Mouse (Mus musculus): ENCODE measurements around the gene Mbd3l2. TPM values are rescaled to one million over a fixed set of nuclear protein-coding genes. Genes with fewer than 3 reads are reported as not detected.
"Not testable (repeated sequence)": the region's sequence is repeated elsewhere in the genome, so short reads cannot be mapped to it uniquely, and the experiment has no call there.

Mbd3l2 gene
- polyA plus RNA-seq (2016; fragmentation: Nextera tagmentation; extraction: Ambion mirVana), result not detected in 2 replicates

DNA sequence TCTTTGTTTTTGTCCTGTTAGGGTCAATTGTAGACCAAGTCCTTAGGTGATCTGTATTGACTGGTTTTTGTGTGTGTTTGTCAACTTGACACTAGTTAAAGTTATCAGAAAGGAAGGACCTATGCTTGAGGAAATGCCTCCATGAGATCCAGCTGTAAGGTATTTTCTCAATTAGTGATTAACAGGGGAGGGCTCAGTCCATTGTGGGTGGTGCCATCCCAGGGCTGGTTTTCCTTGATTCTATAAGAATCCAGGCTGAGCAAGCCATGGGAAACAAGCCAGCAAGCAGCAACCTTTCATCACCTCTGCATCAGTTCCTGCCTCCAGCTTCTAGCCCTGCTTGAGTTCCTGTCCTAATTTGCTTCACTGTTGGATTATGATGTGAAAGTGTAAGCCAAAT, at the start of gene Mbd3l2:
TSS of gene Mbd3l2 (plus strand) at position 301 of the 400 bp plus-strand sequence.
- Histone ChIP-seq H3K36me3 (no peaks in the 10 kb centered on the region), H3K4me3 (no peak within 1 kb of the TSS), H3K9me3 (replicated peaks) (no peaks in the 10 kb centered on the region), H3K4me1 (no peaks in the 10 kb centered on the region), H3K9ac (no peak within 1 kb of the TSS), H3K27ac (no peak within 1 kb of the TSS), H3K4me2 (replicated peaks) (no peak within 1 kb of the TSS), H3K27me3 (no peaks in the 10 kb centered on the region)
- no peak for ATAC-seq (ENCODE audit: low FRiP score)

DNA sequence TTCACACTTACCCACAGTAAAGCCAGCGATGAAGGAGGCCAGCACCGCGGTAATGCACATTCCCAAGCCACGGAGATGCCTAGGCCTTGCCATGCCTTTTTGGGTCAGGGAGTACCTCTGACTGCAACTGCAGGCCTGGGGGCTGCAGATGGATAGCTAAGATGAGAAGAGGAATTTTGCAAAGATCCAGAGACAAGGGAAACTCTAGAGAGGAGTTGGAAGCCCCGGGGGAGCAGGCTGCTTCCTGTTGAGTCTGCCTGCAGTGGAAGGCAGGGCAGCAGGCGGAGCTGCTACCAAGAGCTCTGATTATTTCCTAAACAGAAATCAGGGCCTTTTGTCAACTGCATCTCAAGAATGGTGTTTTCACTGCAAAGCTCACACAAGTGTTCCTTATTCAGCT, 44.7 kb upstream of the Mbd3l2 start:
- H3K9me3 ChIP-seq (replicated peaks), result 0 out of 2 replicates have a peak, but pooled peaks cover 2% of the 10 kb centered on the region
- H3K4me1 ChIP-seq, result no peaks in the 10 kb centered on the region
- 29% methylated on average over 6 of the region's 6 CpGs for WGBS
- no peak overlapping the region for H3K4me2 ChIP-seq (replicated peaks)
- ATAC-seq (ENCODE audit: low FRiP score), result no peak
- H3K27me3 ChIP-seq, result no peaks in the 10 kb centered on the region
- no peak overlapping the region for H3K9ac ChIP-seq
- no peak overlapping the region for H3K4me3 ChIP-seq
- H3K36me3 ChIP-seq, result no peaks in the 10 kb centered on the region
- no peak overlapping the region for H3K27ac ChIP-seq

DNA sequence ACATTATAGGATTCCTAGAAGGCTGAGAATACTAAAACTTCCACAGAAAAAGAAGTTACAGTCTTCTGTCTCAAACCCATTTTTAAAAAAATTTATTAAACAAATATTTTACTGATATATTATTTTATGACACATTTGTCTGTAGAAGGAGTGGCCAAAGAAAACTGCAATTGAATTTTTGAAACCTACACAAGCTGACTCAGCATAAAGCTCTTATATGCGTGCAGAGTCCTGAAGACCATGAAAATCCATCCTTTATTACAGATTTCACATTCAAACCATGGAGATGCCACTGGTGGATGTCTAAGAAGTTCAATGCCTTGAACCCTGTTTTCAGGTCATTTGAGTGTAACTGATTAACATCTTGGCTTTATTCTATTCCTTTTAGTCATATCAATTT, 30.8 kb upstream of the Mbd3l2 start:
- no peaks in the 10 kb centered on the region for H3K4me1 ChIP-seq
- H3K9ac ChIP-seq, result no peak overlapping the region
- H3K27ac ChIP-seq, result no peak overlapping the region
- WGBS, result 69% methylated on average over 1 of the region's 1 CpGs
- no peak overlapping the region for H3K4me2 ChIP-seq (replicated peaks)
- no peaks in the 10 kb centered on the region for H3K27me3 ChIP-seq
- H3K36me3 ChIP-seq, result no peaks in the 10 kb centered on the region
- H3K9me3 ChIP-seq (replicated peaks), result no peaks in the 10 kb centered on the region
- ATAC-seq (ENCODE audit: low FRiP score), result no peak
- no peak overlapping the region for H3K4me3 ChIP-seq

DNA sequence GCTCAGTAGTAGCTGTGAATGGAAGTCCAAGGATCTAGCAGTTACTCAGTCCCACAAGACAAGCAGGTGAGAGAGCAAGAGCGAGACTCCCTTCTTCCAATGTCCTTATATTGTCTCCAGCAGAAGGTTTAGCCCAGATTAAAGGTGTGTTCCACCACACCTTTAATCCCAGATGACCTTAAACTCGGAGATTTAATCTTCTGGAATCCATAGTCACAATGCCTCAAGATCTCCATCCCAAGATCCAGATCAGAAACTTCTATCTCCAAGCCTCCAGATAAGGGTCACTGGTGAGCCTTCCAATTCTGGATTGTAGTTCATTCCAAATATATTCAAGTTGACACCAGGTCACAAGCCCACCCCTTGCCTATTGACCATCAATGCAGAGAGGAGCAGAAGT, 27.6 kb upstream of the Mbd3l2 start, which contains the start of gene Naalad2:
TSS of gene Naalad2 (minus strand) at position 101 of the 400 bp plus-strand sequence.
- WGBS, result 76% methylated on average over 2 of the region's 2 CpGs
- not testable (repeated sequence) for ATAC-seq (ENCODE audit: low FRiP score)

DNA sequence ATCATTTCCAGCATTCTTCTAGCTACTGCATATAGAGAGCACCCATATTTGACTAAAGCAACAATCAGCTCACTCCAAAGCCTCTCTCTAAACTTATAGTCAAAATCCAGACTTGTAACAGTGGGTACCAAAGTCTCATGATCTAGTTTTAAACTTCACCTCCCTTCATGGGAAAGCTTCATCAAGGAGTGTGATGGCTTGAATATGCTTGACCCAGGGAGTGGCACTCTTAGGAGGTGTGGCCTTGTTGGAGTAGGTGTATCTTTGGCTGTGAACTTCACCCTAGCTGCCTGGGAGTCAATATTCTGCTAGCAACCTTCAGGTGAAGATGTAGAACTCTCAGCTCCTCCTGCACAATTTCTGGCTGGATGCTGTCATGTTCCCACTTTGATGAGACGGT, 26.3 kb upstream of the Mbd3l2 start, which contains the start of gene Ubtfl1:
TSS of gene Ubtfl1 (plus strand) at position 301 of the 400 bp plus-strand sequence.
- Histone ChIP-seq H3K4me3 (no peak within 1 kb of the TSS), H3K9me3 (replicated peaks) (no peaks in the 10 kb centered on the region), H3K36me3 (no peaks in the 10 kb centered on the region), H3K27ac (no peak within 1 kb of the TSS), H3K4me1 (no peaks in the 10 kb centered on the region), H3K9ac (no peak within 1 kb of the TSS), H3K27me3 (no peaks in the 10 kb centered on the region), H3K4me2 (replicated peaks) (no peak within 1 kb of the TSS)
- ATAC-seq (ENCODE audit: low FRiP score), result no peak
- 81% methylated on average over 1 of the region's 1 CpGs for WGBS

More for the DNA sequence above, 27.6 kb upstream of the Mbd3l2 start, which contains the start of gene Naalad2:
- not testable (repeated sequence) for H3K36me3 ChIP-seq; H3K4me3 ChIP-seq; H3K4me2 ChIP-seq (replicated peaks); H3K27ac ChIP-seq; H3K4me1 ChIP-seq; H3K27me3 ChIP-seq; H3K9ac ChIP-seq; H3K9me3 ChIP-seq (replicated peaks)

DNA sequence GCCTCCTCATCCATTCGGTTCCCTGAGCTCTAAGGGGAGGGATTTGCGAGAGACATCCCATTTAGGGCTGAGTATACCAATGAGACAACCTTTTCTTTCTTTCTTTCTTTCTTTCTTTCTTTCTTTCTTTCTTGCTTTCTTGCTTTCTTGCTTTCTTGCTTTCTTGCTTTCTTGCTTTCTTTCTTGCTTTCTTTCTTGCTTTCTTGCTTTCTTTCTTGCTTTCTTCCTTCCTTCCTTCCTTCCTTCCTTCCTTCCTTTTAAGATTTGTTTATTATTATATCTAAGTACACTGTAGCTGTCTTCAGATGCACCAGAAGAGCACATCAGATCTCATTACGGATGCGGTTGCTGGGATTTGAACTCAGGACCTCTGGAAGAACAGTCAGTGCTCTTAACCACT, 18.1 kb upstream of the Mbd3l2 start:
- H3K9me3 ChIP-seq (replicated peaks); H3K9ac ChIP-seq; H3K27ac ChIP-seq; ATAC-seq (ENCODE audit: low FRiP score); H3K36me3 ChIP-seq; H3K4me2 ChIP-seq (replicated peaks); H3K27me3 ChIP-seq; H3K4me3 ChIP-seq; H3K4me1 ChIP-seq: not testable (repeated sequence)
- 84% methylated on average over 4 of the region's 4 CpGs for WGBS

DNA sequence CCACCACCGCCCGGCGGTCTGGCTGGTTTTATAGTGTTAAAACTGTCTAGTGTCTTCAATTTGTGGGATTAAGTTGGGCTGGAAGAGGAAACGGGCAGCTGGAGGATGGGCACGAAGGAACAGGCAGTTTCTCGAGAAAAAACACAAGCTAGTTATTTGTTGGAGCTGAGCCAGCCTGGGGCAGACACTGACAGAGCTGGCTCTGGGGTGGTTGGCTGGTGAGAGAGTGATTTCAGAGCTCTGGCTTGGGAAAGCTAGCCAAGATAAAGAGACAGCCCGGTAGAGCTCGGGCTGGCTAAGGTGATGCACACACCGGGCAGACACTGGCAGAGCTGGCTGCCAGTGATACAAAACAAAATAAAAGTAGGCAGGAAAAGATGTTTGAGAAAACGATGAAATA, 1.2 kb downstream of the Mbd3l2 start:
- H3K4me2 ChIP-seq (replicated peaks), result no peak overlapping the region
- no peaks in the 10 kb centered on the region for H3K9me3 ChIP-seq (replicated peaks)
- no peaks in the 10 kb centered on the region for H3K4me1 ChIP-seq
- H3K4me3 ChIP-seq, result no peak overlapping the region
- no peak for ATAC-seq (ENCODE audit: low FRiP score)
- H3K36me3 ChIP-seq, result no peaks in the 10 kb centered on the region
- no peaks in the 10 kb centered on the region for H3K27me3 ChIP-seq
- H3K9ac ChIP-seq, result no peak overlapping the region
- no peak overlapping the region for H3K27ac ChIP-seq
- WGBS, result 90% methylated on average over 10 of the region's 10 CpGs

DNA sequence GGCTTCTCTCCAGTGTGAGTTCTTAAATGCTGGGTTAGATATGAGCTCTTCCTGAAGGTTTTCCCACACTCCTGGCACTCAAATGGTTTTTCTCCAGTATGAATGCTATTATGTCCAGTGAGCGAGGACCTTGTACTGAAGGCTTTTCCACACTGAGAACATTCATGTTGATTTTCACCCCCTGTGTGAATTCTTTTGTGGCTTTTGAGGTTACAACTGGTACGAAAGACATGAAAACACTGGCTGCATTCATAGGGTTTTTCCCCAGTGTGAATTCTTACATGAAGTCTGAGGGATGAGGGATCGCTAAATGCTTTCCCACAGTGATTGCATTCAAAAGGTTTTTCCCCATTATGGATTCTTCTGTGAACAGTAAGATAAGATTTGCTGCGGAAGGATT, 26.1 kb downstream of the Mbd3l2 start:
- peaks cover 49% of the 10 kb centered on the region for H3K36me3 ChIP-seq
- no peak for ATAC-seq (ENCODE audit: low FRiP score)
- 90% methylated on average over 4 of the region's 4 CpGs for WGBS

DNA sequence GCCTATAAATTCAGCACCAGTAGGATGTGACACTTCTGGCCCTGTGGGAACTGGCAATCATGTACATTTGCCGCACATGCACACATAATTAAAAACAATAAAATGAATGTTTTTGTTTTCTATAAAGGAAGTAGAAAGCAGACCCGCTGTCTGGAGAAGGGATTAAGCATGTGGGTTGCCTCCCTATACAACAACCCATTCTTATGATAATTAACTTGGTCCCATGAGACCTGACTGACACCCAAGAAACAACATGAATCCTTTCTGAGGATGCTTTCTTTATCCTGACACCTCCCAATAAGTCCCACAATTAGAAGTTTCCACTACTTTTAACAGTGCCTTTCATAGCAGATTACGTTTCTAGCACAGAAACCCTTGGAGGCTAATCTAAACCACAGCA, 36.9 kb downstream of the Mbd3l2 start:
- Histone ChIP-seq H3K4me1 (no peaks in the 10 kb centered on the region), H3K9me3 (replicated peaks) (no peaks in the 10 kb centered on the region), H3K4me3 (no peak overlapping the region), H3K36me3 (peaks cover 49% of the 10 kb centered on the region), H3K4me2 (replicated peaks) (no peak overlapping the region), H3K9ac (no peak overlapping the region), H3K27ac (no peak overlapping the region), H3K27me3 (no peaks in the 10 kb centered on the region)
- no peak for ATAC-seq (ENCODE audit: low FRiP score)
- 55% methylated on average over 3 of the region's 3 CpGs for WGBS

More for the DNA sequence above, 26.1 kb downstream of the Mbd3l2 start:
- H3K4me1 ChIP-seq, result no peaks in the 10 kb centered on the region
- H3K9me3 ChIP-seq (replicated peaks), result peaks cover 3% of the 10 kb centered on the region; the same call in 1 of the 2 replicates
- no peaks in the 10 kb centered on the region for H3K27me3 ChIP-seq
- H3K4me3 ChIP-seq, result no peak overlapping the region
- no peak overlapping the region for H3K27ac ChIP-seq
- H3K9ac ChIP-seq, result no peak overlapping the region
- no peak overlapping the region for H3K4me2 ChIP-seq (replicated peaks)

DNA sequence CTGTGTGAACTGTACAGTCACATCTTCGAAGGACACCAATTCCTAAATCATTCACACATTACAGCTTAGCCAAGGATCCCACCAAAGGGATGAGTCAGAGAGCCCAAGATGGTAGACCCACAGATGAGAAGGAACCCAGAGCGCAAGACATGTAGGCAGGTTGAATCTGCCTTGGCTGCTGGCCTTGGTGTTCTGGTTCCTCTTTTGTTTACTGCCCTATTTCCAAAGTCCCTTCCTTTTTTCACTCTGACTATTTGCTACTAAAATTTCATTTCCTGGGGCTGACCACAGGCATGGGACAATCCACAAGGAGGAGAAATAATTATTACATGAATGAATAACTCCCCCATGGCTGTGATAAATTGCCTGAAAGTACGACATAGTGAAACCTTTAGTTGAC, 37.6 kb downstream of the Mbd3l2 start:
- WGBS, result 95% methylated on average over 3 of the region's 3 CpGs
- peaks cover 49% of the 10 kb centered on the region for H3K36me3 ChIP-seq
- H3K27ac ChIP-seq, result no peak overlapping the region
- H3K4me3 ChIP-seq, result no peak overlapping the region
- no peak for ATAC-seq (ENCODE audit: low FRiP score)
- no peaks in the 10 kb centered on the region for H3K4me1 ChIP-seq
- H3K27me3 ChIP-seq, result no peaks in the 10 kb centered on the region
- no peak overlapping the region for H3K4me2 ChIP-seq (replicated peaks)
- H3K9me3 ChIP-seq (replicated peaks), result no peaks in the 10 kb centered on the region
- no peak overlapping the region for H3K9ac ChIP-seq

DNA sequence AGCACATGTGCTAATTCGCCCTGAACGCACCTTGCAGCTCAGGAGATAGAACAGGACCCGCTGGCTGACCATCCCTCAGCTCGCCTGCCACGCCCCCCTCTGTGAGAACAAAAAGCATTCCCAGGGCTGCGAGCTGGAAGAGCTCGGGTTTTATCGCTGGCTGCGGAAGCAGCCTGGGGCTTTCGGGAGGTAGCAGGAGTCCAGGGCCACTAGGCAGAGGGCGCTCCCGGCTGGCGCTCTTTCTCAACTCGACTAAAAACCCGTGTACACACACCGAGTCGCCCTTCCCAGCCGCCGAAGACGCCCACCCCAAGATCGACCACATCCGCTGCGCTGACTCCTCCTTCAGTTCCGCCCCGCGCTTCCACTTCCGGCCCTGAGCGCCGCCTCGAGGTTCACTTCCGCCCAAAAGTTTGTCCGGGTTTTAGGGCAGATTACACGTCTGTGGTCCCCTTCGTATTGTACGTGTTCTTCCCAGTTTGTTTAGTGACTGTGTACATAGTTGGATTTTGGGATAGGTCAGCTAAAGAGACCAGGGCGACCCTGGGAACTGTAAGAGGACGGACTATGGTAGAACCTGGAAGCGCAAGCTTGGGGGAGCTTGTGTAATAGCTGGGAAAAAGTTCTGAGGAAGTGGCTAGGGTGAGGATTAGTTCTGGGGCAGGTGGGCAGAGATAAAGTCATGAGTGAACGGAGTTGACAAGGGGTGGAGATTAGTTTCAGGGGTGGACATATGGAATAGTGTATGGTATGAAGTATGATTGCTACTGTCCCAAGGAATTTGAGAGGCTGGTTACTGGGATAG, 43.1 kb downstream of the Mbd3l2 start:
- Histone ChIP-seq H3K4me2 (replicated peaks) (peak overlapping the region; percentile 68), H3K27ac (peak overlapping the region; percentile 92), H3K9me3 (replicated peaks) (no peaks in the 10 kb centered on the region), H3K27me3 (no peaks in the 10 kb centered on the region), H3K9ac (peak overlapping the region; percentile 67), H3K4me1 (0 out of 2 replicates have a peak, but pooled peaks cover 2% of the 10 kb centered on the region), H3K4me3 (peak overlapping the region; percentile 63), H3K36me3 (peaks cover 8% of the 10 kb centered on the region)
- ATAC-seq (ENCODE audit: low FRiP score), result peak; percentile 98
- 6% methylated on average over 39 of the region's 39 CpGs for WGBS

DNA sequence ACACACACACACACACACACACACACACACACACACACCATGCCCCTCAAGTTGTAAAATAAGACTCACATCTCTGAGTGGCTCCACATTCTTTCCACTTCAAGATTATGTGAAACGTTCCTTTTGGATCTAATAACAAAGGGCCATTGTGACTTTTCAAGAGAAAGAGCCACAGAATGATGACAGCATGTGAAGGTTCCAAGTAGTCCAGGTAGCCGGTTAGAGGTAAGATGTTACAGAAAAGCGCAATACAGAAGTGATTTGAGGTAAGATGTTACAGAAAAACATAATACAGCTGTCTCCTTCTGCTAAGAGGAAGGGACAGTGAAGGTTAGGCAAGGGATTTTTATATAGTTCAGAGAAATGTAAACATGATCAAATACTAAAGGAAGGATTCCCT, 47.7 kb downstream of the Mbd3l2 start, which contains the start of the genes Zfp558 and Mbd3l1:
TSS of gene Zfp558 (minus strand) at position 101 of the 400 bp plus-strand sequence.
TSS of gene Mbd3l1 (plus strand) at position 192 of the 400 bp plus-strand sequence.
- 73% methylated on average over 3 of the region's 3 CpGs for WGBS
- no peak for ATAC-seq (ENCODE audit: low FRiP score)
- Histone ChIP-seq H3K27me3 (no peaks in the 10 kb centered on the region), H3K36me3 (no peaks in the 10 kb centered on the region), H3K4me3 (no peak within 1 kb of the TSS), H3K9me3 (replicated peaks) (no peaks in the 10 kb centered on the region), H3K27ac (no peak within 1 kb of the TSS), H3K4me1 (0 out of 2 replicates have a peak, but pooled peaks cover 2% of the 10 kb centered on the region), H3K9ac (no peak within 1 kb of the TSS), H3K4me2 (replicated peaks) (no peak within 1 kb of the TSS)

All from hindbrain, embryonic 12.5 days (tissue).